Mouse (Mus musculus) forebrain, embryonic 16.5 days (tissue): ENCODE data around the gene Fut4. TPM values are rescaled to one million over a fixed set of nuclear protein-coding genes. Genes with fewer than 3 reads are reported as not detected.
"Not testable (repeated sequence)": the region's sequence is repeated elsewhere in the genome, so short reads cannot be mapped to it uniquely, and the experiment has no call there.

Source experiments
- ATAC-seq: fragments of 200-750 bp; cut with Nextera tagmentation; 2 replicates; pipeline ENCODE4 v1.8.0; 2017; ENCODE audit warnings: mild to moderate bottlenecking, moderate library complexity
- H3K27ac ChIP-seq: fragments of 300-500 bp; sonication (generic); 2 replicates; pipeline ENCODE4 v1.5.1; 2014; ENCODE audit warnings: low read length, control low read depth
- H3K27me3 ChIP-seq: fragments of 300-500 bp; sonication (generic); replicated peaks from 2 replicates; pipeline ENCODE4 v1.6.1; 2014; ENCODE audit warnings: low read length; ENCODE audit not compliant: control insufficient read depth, insufficient read depth
- H3K36me3 ChIP-seq: fragments of 300-500 bp; sonication (generic); 2 replicates; pipeline ENCODE4 v1.6.1; 2014; ENCODE audit not compliant: control insufficient read depth, insufficient read depth
- H3K4me1 ChIP-seq: fragments of 300-500 bp; sonication (generic); replicated peaks from 2 replicates; pipeline ENCODE4 v1.6.1; 2014; ENCODE audit warnings: low read length; ENCODE audit not compliant: control insufficient read depth, insufficient read depth
- H3K4me2 ChIP-seq: fragments of 300-500 bp; sonication (generic); 2 replicates; pipeline ENCODE4 v1.6.1; 2014; ENCODE audit warnings: mild to moderate bottlenecking, low read length, control low read depth
- H3K4me3 ChIP-seq: fragments of 300-500 bp; sonication (generic); replicated peaks from 2 replicates; pipeline ENCODE4 v1.5.1; 2014; ENCODE audit warnings: mild to moderate bottlenecking, low read length, control low read depth
- H3K9ac ChIP-seq: fragments of 300-500 bp; sonication (generic); replicated peaks from 2 replicates; pipeline ENCODE4 v1.6.1; 2014; ENCODE audit warnings: low read depth, low read length, control low read depth
- H3K9me3 ChIP-seq: fragments of 300-500 bp; sonication (generic); 2 replicates; pipeline ENCODE4 v1.6.1; 2016; ENCODE audit warnings: low read length; ENCODE audit not compliant: control insufficient read depth
- WGBS: fragments of 180-500 bp; shearing (Covaris S2); extraction: QIAGEN DNeasy Blood & Tissue Kit; methylation state at CpG from one replicate; pipeline ENCODE4 v1.1.7; 2014; 5-methylcytosine and 5-hydroxymethylcytosine counted together
- polyA plus RNA-seq: library from polyadenylated mRNA; unstranded; fragments of >200 nt; fragmentation: Nextera tagmentation; extraction: Ambion mirVana; gene quantifications from 2 replicates; pipeline ENCODE4 v1.2.1, GENCODE M21; 2015

The Fut4 gene
- polyA plus RNA-seq, 1 experiment from 2014 or later = 1.1 TPM

- Histone ChIP-seq H3K9ac (no peak overlapping the region), H3K27me3 (no peaks in the 10 kb centered on the region), H3K4me3 (no peak overlapping the region), H3K4me1 (no peaks in the 10 kb centered on the region; the same call in 1 of the 2 replicates), H3K9me3 (no peaks in the 10 kb centered on the region), H3K36me3 (no peaks in the 10 kb centered on the region), H3K27ac (no peak overlapping the region), H3K4me2 (no peak overlapping the region)
- peak; percentile 72 for ATAC-seq
- 61% methylated on average over 13 of the region's 13 CpGs for WGBS
These were observed 46.7 kb downstream of the Fut4 start for GRCm38 (mm10) chr9:14705321-14706162.

GRCm38 (mm10) chr9:14700795-14701194 lies 51.4 kb downstream of the Fut4 start:
- not testable (repeated sequence) for H3K27ac ChIP-seq, H3K4me2 ChIP-seq, H3K4me1 ChIP-seq, H3K27me3 ChIP-seq, H3K9me3 ChIP-seq, ATAC-seq, H3K9ac ChIP-seq, H3K36me3 ChIP-seq, H3K4me3 ChIP-seq
- WGBS = 80% methylated on average over 1 of the region's 1 CpGs

GRCm38 (mm10) chr9:14699288-14699640 lies 52.9 kb downstream of the Fut4 start:
- H3K9ac ChIP-seq = no peak overlapping the region
- 50% methylated on average over 7 of the region's 7 CpGs for WGBS
- H3K4me2 ChIP-seq = no peak overlapping the region
- no peaks in the 10 kb centered on the region for H3K27me3 ChIP-seq
- H3K9me3 ChIP-seq = no peaks in the 10 kb centered on the region
- no peaks in the 10 kb centered on the region for H3K36me3 ChIP-seq
- no peak overlapping the region for H3K4me3 ChIP-seq
- no peak for ATAC-seq
- H3K27ac ChIP-seq = no peak overlapping the region
- no peaks in the 10 kb centered on the region for H3K4me1 ChIP-seq

GRCm38 (mm10) chr9:14698582-14699287 lies 53.5 kb downstream of the Fut4 start:
- WGBS = 48% methylated on average over 12 of the region's 12 CpGs
- peak; percentile 98 for ATAC-seq

More at GRCm38 (mm10) chr9:14698582-14699287, 53.5 kb downstream of the Fut4 start:
- H3K4me3 ChIP-seq = no peak overlapping the region
- H3K9ac ChIP-seq = no peak overlapping the region
- no peaks in the 10 kb centered on the region for H3K4me1 ChIP-seq
- no peak overlapping the region for H3K4me2 ChIP-seq
- H3K27ac ChIP-seq = no peak overlapping the region
- H3K27me3 ChIP-seq = no peaks in the 10 kb centered on the region
- no peaks in the 10 kb centered on the region for H3K36me3 ChIP-seq
- no peaks in the 10 kb centered on the region for H3K9me3 ChIP-seq

Other genes starting within 250 kb of the Fut4 start
- 9.9 and 10.4 TPM in 2 replicates for gene Amotl1, start 107.3 kb downstream of the Fut4 start, polyA plus RNA-seq
- 0.06 and 0.09 TPM in 2 replicates for gene Piwil4, start 11.7 kb downstream of the Fut4 start, polyA plus RNA-seq
- gene 1700012B09Rik, start 18.6 kb upstream of the Fut4 start, polyA plus RNA-seq = 2.8 and 2.9 TPM in 2 replicates
- 15.5 and 16.8 TPM in 2 replicates for gene Mre11a, start 32.3 kb upstream of the Fut4 start, polyA plus RNA-seq
- 43.7 and 48.1 TPM in 2 replicates for gene Ankrd49, start 32.5 kb upstream of the Fut4 start, polyA plus RNA-seq
- gene Gpr83, start 107.8 kb upstream of the Fut4 start, polyA plus RNA-seq = 1.4 and 2.0 TPM in 2 replicates
- gene Izumo1r, start 151.6 kb upstream of the Fut4 start, polyA plus RNA-seq = not detected in 2 replicates